Mouse (Mus musculus): ENCODE measurements around the gene Ube2l3. TPM values are rescaled to one million over a fixed set of nuclear protein-coding genes. Genes with fewer than 3 reads are reported as not detected.
A peak's percentile ranks its signal among the peaks of the same experiment; 100 is the strongest.

Gene Ube2l3
- 128 and 133 TPM in 2 replicates for polyA plus RNA-seq (2012; rRNA removed)

GRCm38 (mm10) chr16:17202549-17202948, at the start of gene Ube2l3:
TSS of gene Ube2l3 (minus strand) at chr16:17202649.
- Histone ChIP-seq H3K4me3 (replicated peaks; ENCODE audit: insufficient read depth, low read depth, low read length) (peak within 1 kb of the TSS; percentile 99), H3K27me3 (ENCODE audit: control insufficient read depth, insufficient read depth, low read length) (no peaks in the 10 kb centered on the region), H3K27ac (ENCODE audit: insufficient read depth, low read length) (no peak within 1 kb of the TSS), H3K4me1 (ENCODE audit: control insufficient read depth, insufficient read depth, low read length) (no peaks in the 10 kb centered on the region; the same call in 1 of the 2 replicates)
- TF ChIP-seq CTCF (IDR thresholded peaks at IDR 0.05; ENCODE audit: borderline replicate concordance, insufficient read depth, low read depth, low read length) (no peak), POLR2A (IDR thresholded peaks at IDR 0.05; ENCODE audit: borderline replicate concordance, insufficient read depth, low read length) (no peak)
- DNase-seq, result no peak
- WGBS, result 93% methylated on average over 1 of the region's 1 CpGs

DNA sequence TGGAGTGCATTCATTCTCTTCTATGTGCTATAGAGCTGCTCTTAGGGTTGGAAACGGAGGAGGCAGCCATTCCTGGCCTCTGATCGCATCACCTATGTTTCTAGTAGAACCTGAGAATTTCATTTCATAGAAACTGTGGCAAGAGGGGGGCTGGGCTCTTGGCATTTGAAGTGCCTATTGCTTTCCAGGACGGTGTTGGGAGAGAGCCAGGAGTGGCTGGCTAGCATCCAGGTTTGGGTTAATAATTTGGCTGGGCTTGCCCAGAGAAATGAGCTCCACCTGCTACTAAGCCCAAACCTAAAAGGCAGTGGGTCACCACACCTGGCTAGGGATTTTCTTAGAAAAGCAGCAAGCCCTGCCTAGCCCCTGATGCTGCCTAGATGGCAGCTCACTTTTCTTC, 49.1 kb upstream of the Ube2l3 start:
- peak; percentile 83 to 87 for DNase-seq
- TF ChIP-seq CTCF (IDR thresholded peaks at IDR 0.05; ENCODE audit: borderline replicate concordance, insufficient read depth, low read depth, low read length) (no peak), POLR2A (IDR thresholded peaks at IDR 0.05; ENCODE audit: borderline replicate concordance, insufficient read depth, low read length) (no peak)

GRCm38 (mm10) chr16:17249135-17249534, 46.7 kb upstream of the Ube2l3 start:
- no peaks in the 10 kb centered on the region for H3K27me3 ChIP-seq (ENCODE audit: control insufficient read depth, insufficient read depth, low read length)
- H3K4me1 ChIP-seq (ENCODE audit: control insufficient read depth, insufficient read depth, low read length), result peaks cover 13% of the 10 kb centered on the region
- H3K4me3 ChIP-seq (replicated peaks; ENCODE audit: insufficient read depth, low read depth, low read length), result no peak overlapping the region
- DNase-seq, result no peak
- no peak for TF ChIP-seq CTCF (IDR thresholded peaks at IDR 0.05; ENCODE audit: borderline replicate concordance, insufficient read depth, low read depth, low read length)
- no peak for TF ChIP-seq POLR2A (IDR thresholded peaks at IDR 0.05; ENCODE audit: borderline replicate concordance, insufficient read depth, low read length)
- H3K27ac ChIP-seq (ENCODE audit: insufficient read depth, low read length), result no peak overlapping the region
- WGBS, result 72% methylated on average over 6 of the region's 6 CpGs

More for the DNA sequence above, 49.1 kb upstream of the Ube2l3 start:
- WGBS, result 8% methylated on average over 3 of the region's 3 CpGs
- Histone ChIP-seq H3K4me1 (ENCODE audit: control insufficient read depth, insufficient read depth, low read length) (peaks cover 14% of the 10 kb centered on the region), H3K27me3 (ENCODE audit: control insufficient read depth, insufficient read depth, low read length) (no peaks in the 10 kb centered on the region), H3K27ac (ENCODE audit: insufficient read depth, low read length) (no peak overlapping the region), H3K4me3 (replicated peaks; ENCODE audit: insufficient read depth, low read depth, low read length) (no peak overlapping the region)

DNA sequence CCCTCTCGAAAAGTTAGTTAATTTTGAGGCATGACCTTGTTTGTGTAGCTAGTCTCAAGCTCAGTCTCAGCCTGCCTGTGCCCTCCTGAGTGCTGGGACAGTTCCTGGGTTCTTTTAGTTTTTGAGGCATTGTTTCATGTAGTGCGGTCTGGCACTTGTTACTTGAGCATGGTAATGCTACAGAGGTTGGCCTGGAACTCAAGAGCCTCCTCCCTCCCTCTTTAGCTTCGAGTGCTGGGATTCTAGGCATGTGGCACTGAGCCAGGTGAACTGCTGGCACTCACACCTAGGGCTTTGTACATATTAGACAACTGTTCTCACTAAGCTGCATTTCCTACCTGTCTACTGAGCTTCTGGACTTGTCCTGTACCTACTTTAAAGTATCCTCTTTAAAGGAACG, 45.3 kb upstream of the Ube2l3 start:
- WGBS, result 58% methylated on average over 4 of the region's 4 CpGs
- H3K4me1 ChIP-seq (ENCODE audit: control insufficient read depth, insufficient read depth, low read length), result peaks cover 7% of the 10 kb centered on the region
- H3K27me3 ChIP-seq (ENCODE audit: control insufficient read depth, insufficient read depth, low read length), result no peaks in the 10 kb centered on the region
- no peak overlapping the region for H3K27ac ChIP-seq (ENCODE audit: insufficient read depth, low read length)
- TF ChIP-seq POLR2A (IDR thresholded peaks at IDR 0.05; ENCODE audit: borderline replicate concordance, insufficient read depth, low read length) (no peak), CTCF (IDR thresholded peaks at IDR 0.05; ENCODE audit: borderline replicate concordance, insufficient read depth, low read depth, low read length) (no peak)
- DNase-seq, result peak in 1 of 2 experiments; percentile 27
- H3K4me3 ChIP-seq (replicated peaks; ENCODE audit: insufficient read depth, low read depth, low read length), result no peak overlapping the region

DNA sequence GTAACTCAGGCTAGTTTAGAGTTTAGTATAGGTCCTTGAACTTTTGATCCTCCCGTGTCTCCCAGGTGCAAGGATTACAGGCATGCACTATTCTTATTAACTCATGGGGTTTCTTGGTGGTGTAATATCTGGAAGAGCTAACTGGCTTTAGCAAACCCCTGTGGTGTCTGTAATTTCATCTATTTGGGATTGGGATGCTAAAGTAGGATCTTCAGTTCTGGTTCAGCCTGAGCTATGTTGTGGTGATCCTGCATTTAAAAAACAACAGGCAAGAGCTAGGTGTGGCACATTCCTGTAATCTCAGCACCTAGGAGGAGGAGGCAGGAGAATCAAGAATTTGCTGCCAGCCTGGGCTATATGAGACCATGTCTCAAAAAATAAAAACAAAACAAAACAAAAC, 42.5 kb upstream of the Ube2l3 start:
- no peak for TF ChIP-seq CTCF (IDR thresholded peaks at IDR 0.05; ENCODE audit: borderline replicate concordance, insufficient read depth, low read depth, low read length)
- TF ChIP-seq POLR2A (IDR thresholded peaks at IDR 0.05; ENCODE audit: borderline replicate concordance, insufficient read depth, low read length), result no peak
- WGBS, result 75% methylated on average over 1 of the region's 1 CpGs
- H3K27ac ChIP-seq (ENCODE audit: insufficient read depth, low read length), result no peak overlapping the region

DNA sequence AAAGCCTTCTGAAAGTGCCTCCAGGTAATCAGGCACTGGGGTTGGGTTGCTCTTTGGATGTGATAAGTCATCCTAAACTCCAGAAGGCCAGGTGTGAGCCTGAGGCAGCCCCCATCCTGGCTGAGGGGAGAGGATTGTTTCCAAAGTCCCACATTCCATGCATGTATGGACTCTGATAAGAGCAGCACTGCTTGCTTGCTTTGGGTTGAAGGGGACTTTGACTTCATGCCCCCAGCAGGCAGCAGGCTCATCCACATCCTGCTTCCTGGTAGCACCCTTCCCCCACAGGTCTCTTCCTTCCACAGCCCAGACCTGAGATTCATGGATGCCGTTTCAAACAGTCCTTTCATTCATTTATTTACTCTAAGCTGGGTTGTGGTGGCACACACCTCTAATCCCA, 41.3 kb upstream of the Ube2l3 start:
- no peak for TF ChIP-seq POLR2A (IDR thresholded peaks at IDR 0.05; ENCODE audit: borderline replicate concordance, insufficient read depth, low read length)
- TF ChIP-seq CTCF (IDR thresholded peaks at IDR 0.05; ENCODE audit: borderline replicate concordance, insufficient read depth, low read depth, low read length), result no peak
- WGBS, result 79% methylated on average over 1 of the region's 1 CpGs
- no peak overlapping the region for H3K27ac ChIP-seq (ENCODE audit: insufficient read depth, low read length)
- H3K27me3 ChIP-seq (ENCODE audit: control insufficient read depth, insufficient read depth, low read length), result no peaks in the 10 kb centered on the region
- no peak overlapping the region for H3K4me3 ChIP-seq (replicated peaks; ENCODE audit: insufficient read depth, low read depth, low read length)
- peaks cover 2% of the 10 kb centered on the region; the same call in 1 of the 2 replicates for H3K4me1 ChIP-seq (ENCODE audit: control insufficient read depth, insufficient read depth, low read length)
- no peak for DNase-seq

More for the DNA sequence above, 42.5 kb upstream of the Ube2l3 start:
- no peak for DNase-seq
- no peak overlapping the region for H3K4me3 ChIP-seq (replicated peaks; ENCODE audit: insufficient read depth, low read depth, low read length)
- no peaks in the 10 kb centered on the region; the same call in 1 of the 2 replicates for H3K4me1 ChIP-seq (ENCODE audit: control insufficient read depth, insufficient read depth, low read length)
- H3K27me3 ChIP-seq (ENCODE audit: control insufficient read depth, insufficient read depth, low read length), result no peaks in the 10 kb centered on the region

DNA sequence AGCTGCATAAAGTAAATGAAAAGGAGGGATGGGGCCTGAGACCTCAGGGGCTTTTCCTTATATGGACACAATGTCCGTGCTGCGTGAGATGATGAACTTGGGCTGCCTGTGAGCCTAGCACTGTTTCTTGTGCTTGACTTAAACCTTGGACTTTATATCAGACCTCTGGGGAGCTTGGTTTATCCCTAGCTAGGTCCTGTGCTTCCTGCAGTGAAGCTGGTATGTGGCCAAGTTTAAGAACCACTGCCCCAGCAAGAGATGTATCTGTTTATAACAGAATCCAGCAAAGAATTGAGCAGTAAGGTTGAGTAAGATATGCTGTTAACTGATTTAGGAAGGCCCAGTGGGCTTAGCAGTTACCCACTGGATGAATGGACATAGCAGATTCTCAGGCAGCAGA, 37.0 kb upstream of the Ube2l3 start:
- TF ChIP-seq CTCF (IDR thresholded peaks at IDR 0.05; ENCODE audit: borderline replicate concordance, insufficient read depth, low read depth, low read length) (no peak), POLR2A (IDR thresholded peaks at IDR 0.05; ENCODE audit: borderline replicate concordance, insufficient read depth, low read length) (no peak)

GRCm38 (mm10) chr16:17237634-17238033, 35.2 kb upstream of the Ube2l3 start:
- H3K27me3 ChIP-seq (ENCODE audit: control insufficient read depth, insufficient read depth, low read length), result no peaks in the 10 kb centered on the region
- H3K4me1 ChIP-seq (ENCODE audit: control insufficient read depth, insufficient read depth, low read length), result peaks cover 6% of the 10 kb centered on the region
- no peak overlapping the region for H3K4me3 ChIP-seq (replicated peaks; ENCODE audit: insufficient read depth, low read depth, low read length)
- WGBS, result 85% methylated on average over 3 of the region's 3 CpGs
- DNase-seq, result no peak
- TF ChIP-seq CTCF (IDR thresholded peaks at IDR 0.05; ENCODE audit: borderline replicate concordance, insufficient read depth, low read depth, low read length) (no peak), POLR2A (IDR thresholded peaks at IDR 0.05; ENCODE audit: borderline replicate concordance, insufficient read depth, low read length) (no peak)
- H3K27ac ChIP-seq (ENCODE audit: insufficient read depth, low read length), result no peak overlapping the region

More for the DNA sequence above, 37.0 kb upstream of the Ube2l3 start:
- H3K4me3 ChIP-seq (replicated peaks; ENCODE audit: insufficient read depth, low read depth, low read length), result no peak overlapping the region
- H3K4me1 ChIP-seq (ENCODE audit: control insufficient read depth, insufficient read depth, low read length), result peaks cover 6% of the 10 kb centered on the region
- no peak overlapping the region for H3K27ac ChIP-seq (ENCODE audit: insufficient read depth, low read length)
- DNase-seq, result no peak
- 72% methylated on average over 2 of the region's 2 CpGs for WGBS
- H3K27me3 ChIP-seq (ENCODE audit: control insufficient read depth, insufficient read depth, low read length), result no peaks in the 10 kb centered on the region

Measured in cerebellum, adult 2 months (tissue).